Mouse (Mus musculus) bone marrow, adult 2 months (tissue): ENCODE results near the gene Mterf4. TPM values are rescaled to one million over a fixed set of nuclear protein-coding genes. Genes with fewer than 3 reads are reported as not detected.

Experiments used
- H3K27ac ChIP-seq: fragments of 200-500 bp; 2 replicates; pipeline ENCODE4 v1.5.1; 2012; ENCODE audit warnings: low read depth, mild to moderate bottlenecking, control low read depth, inconsistent platforms, low read length; ENCODE audit not compliant: control insufficient read depth, poor library complexity, insufficient read depth
- H3K4me1 ChIP-seq: fragments of 200-500 bp; 2 replicates; pipeline ENCODE4 v1.6.1; 2011; ENCODE audit warnings: low read length; ENCODE audit not compliant: control insufficient read depth, insufficient read depth
- H3K4me3 ChIP-seq: fragments of 200-500 bp; replicated peaks from 2 replicates; pipeline ENCODE3; 2011; ENCODE audit warnings: mild to moderate bottlenecking, low read depth, low read length, control low read depth; ENCODE audit not compliant: control insufficient read depth
- CTCF ChIP-seq: fragments of 200-500 bp; IDR thresholded peaks from 2 replicates; pipeline ENCODE4 v1.5.1; 2011; ENCODE audit warnings: low read length, control low read depth; ENCODE audit not compliant: control insufficient read depth, insufficient read depth
- POLR2A ChIP-seq: fragments of 200-500 bp; IDR thresholded peaks from 2 replicates; pipeline ENCODE4 v1.6.1; 2011; ENCODE audit warnings: low read depth, mild to moderate bottlenecking, control low read depth, low read length, borderline replicate concordance; ENCODE audit not compliant: control insufficient read depth
- WGBS: fragments of 180-500 bp; shearing (Covaris S2); methylation state at CpG from one replicate; pipeline ENCODE4 v1.1.7; 2018; 5-methylcytosine and 5-hydroxymethylcytosine counted together
- polyA plus RNA-seq: library from polyadenylated mRNA; stranded (reverse); fragments of >200 nt; gene quantifications from 2 replicates; pipeline ENCODE4 v1.2.4, GENCODE M21; 2011; ENCODE audit warnings: low replicate concordance; ENCODE audit not compliant: missing spikeins, insufficient read depth, insufficient read length

Gene Mterf4
- polyA plus RNA-seq, result 9.7 and 15.6 TPM in 2 replicates

- Histone ChIP-seq H3K4me3 (peak within 1 kb of the TSS; percentile 96), H3K4me1 (no peaks in the 10 kb centered on the region), H3K27ac (peak within 1 kb of the TSS; percentile 13; the same call in 1 of the 2 replicates)
- WGBS, result 3% methylated on average over 36 of the region's 36 CpGs
- TF ChIP-seq CTCF (no peak), POLR2A (peak; percentile 65; the same call in 1 of the 2 replicates)
Observed at GRCm38 (mm10) chr1:93305581-93306337, at the start of gene Mterf4. TSS of gene Mterf4 (minus strand) at chr1:93305915.

DNA sequence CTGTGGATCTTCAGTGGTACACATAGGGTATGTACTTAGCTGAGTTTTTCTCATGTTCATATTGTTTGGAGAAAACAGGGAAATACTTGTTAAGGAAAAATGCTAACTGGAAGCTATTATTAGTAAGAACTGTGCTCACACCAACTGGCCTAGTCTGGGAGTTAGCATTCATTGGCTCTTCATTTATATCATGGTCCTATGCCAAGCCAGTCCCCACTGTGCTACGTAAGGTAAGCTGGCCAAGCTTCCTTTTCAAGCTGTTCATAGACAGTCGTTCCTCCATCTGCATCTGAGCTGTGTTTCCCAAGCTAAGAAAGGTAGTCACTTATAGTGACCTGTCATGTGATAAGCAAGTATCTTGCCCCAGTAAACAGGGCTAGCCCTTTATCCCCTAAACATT, 47.0 kb upstream of the Mterf4 start:
- H3K27ac ChIP-seq, result no peak overlapping the region
- TF ChIP-seq CTCF, result no peak
- no peak for TF ChIP-seq POLR2A
- WGBS, result 89% methylated on average over 2 of the region's 2 CpGs
- H3K4me3 ChIP-seq, result no peak overlapping the region
- H3K4me1 ChIP-seq, result no peaks in the 10 kb centered on the region

DNA sequence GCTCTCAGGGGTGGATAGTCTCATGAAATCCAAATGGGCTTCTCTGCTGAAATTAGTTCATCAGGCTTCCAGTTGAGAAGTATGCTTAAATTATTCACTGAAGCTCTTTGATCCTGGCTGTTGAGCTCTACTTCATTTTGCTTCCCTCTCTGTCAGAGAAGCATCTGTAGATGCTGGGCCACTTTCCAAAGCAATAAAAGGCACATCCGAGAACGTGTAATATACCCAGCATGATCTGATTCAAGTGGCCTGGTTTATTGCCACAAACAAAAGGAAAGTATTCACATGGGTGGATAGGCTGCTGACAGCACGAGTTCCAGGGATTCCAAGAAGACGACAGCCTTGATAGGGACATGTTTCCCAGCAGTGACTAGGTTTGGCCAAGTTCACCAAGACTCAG, 44.0 kb upstream of the Mterf4 start:
- TF ChIP-seq CTCF (no peak), POLR2A (no peak)
- Histone ChIP-seq H3K27ac (no peak overlapping the region), H3K4me3 (no peak overlapping the region), H3K4me1 (no peaks in the 10 kb centered on the region)
- 84% methylated on average over 4 of the region's 4 CpGs for WGBS

- 89% methylated on average over 5 of the region's 5 CpGs for WGBS
- no peak for TF ChIP-seq POLR2A
- no peak for TF ChIP-seq CTCF
- H3K4me3 ChIP-seq, result no peak overlapping the region
Observed at GRCm38 (mm10) chr1:93347176-93347575, 41.5 kb upstream of the Mterf4 start.

DNA sequence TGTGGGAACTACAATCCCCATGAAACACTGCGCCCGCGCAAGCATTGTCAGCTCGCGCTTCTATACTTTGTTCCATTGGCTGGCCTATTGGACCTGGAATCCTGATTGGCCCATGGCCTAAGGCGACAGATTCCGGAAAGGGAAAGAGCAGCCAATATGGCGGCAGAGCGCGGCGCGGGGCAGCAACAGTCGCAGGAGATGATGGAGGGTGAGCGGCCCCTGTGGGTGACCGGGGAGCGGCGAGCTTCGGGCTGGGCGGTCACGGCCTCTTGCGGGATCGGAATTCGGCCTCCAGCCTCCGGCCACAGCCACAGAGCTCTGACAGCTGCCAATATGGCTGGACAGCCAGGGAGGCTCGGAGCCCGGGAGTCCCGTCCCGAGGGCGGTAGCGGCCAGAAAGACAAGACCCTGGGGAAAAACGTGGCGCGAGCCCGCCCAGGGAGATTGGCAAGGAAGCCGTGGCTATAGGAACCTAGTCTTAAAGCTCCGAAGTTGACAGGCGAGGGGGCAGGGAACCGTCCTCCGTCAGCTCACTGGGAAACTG, 37.9 kb upstream of the Mterf4 start:
- under 1% methylated on average over 39 of the region's 39 CpGs for WGBS
- H3K4me3 ChIP-seq, result peak overlapping the region; percentile 91
- H3K4me1 ChIP-seq, result no peaks in the 10 kb centered on the region
- TF ChIP-seq CTCF, result peak; percentile 31; the same call in 1 of the 2 replicates
- TF ChIP-seq POLR2A, result peak; percentile 92; the same call in 1 of the 2 replicates
- peak overlapping the region; percentile 54 for H3K27ac ChIP-seq

More at GRCm38 (mm10) chr1:93347176-93347575, 41.5 kb upstream of the Mterf4 start:
- Histone ChIP-seq H3K27ac (no peak overlapping the region), H3K4me1 (no peaks in the 10 kb centered on the region)

GRCm38 (mm10) chr1:93342648-93343503, 37.2 kb upstream of the Mterf4 start, which contains the start of the genes Ppp1r7 and Pask:
TSS of gene Ppp1r7 (plus strand) at chr1:93342854.
TSS of gene Pask (minus strand) at chr1:93343482.
- under 1% methylated on average over 63 of the region's 63 CpGs for WGBS
- Histone ChIP-seq H3K4me3 (peak within 1 kb of the TSS; percentile 91), H3K4me1 (no peaks in the 10 kb centered on the region), H3K27ac (peak within 1 kb of the TSS; percentile 55)
- peak; percentile 42; the same call in 1 of the 2 replicates for TF ChIP-seq POLR2A
- peak; percentile 15; the same call in 1 of the 2 replicates for TF ChIP-seq CTCF

GRCm38 (mm10) chr1:93334621-93335020, 28.9 kb upstream of the Mterf4 start:
- H3K27ac ChIP-seq, result no peak overlapping the region
- no peak overlapping the region for H3K4me3 ChIP-seq
- 79% methylated on average over 2 of the region's 2 CpGs for WGBS
- no peaks in the 10 kb centered on the region for H3K4me1 ChIP-seq
- no peak for TF ChIP-seq CTCF
- no peak for TF ChIP-seq POLR2A
